ENCODE assay signal across 13 mouse cellular contexts in genomic region chr13:90841213-90841553, GRCm38 (mm10).
A peak's percentile ranks its signal among the peaks of the same experiment; 100 is the strongest.
DNase-seq lines count a peak whose midpoint lies in the region; ATAC-seq and TF ChIP-seq lines count a peak whose summit lies in the region.
"Had no signal": no experiment of that assay in that cellular context is flagged by ENCODE, and none has a peak within 500 bp of the region (broad histone marks: within the 10 kb centered on the region; RNA-seq: fewer than 3 reads in every experiment).

No protein-coding gene starts in this region.

- TF ChIP-seq CTCF in Patski (IDR thresholded peaks at IDR 0.05): peak; percentile 4

- DNase-seq in kidney, adult 11 months: no peak
- no peak for DNase-seq in Patski (ENCODE audit: low read depth, low spot score)
- no peak for DNase-seq in gastrocnemius, postnatal 10 days
- no peak for DNase-seq in adrenal gland, postnatal 10 days
- DNase-seq: adrenal gland, postnatal 25 days; gastrocnemius, adult 2 months; thymus, postnatal 36 days had no signal

- H3K27me3 ChIP-seq in kidney, embryonic 14.5 days (ENCODE audit: control insufficient read depth, insufficient read depth, low read length): no peaks in the 10 kb centered on the region
- no peaks in the 10 kb centered on the region for H3K27me3 ChIP-seq in Patski
- H3K27me3 ChIP-seq in hindbrain, embryonic 16.5 days (replicated peaks; ENCODE audit: control insufficient read depth, insufficient read depth, low read length): no peaks in the 10 kb centered on the region
- H3K27me3 ChIP-seq: limb, embryonic 13.5 days; liver, embryonic 15.5 days had no signal

- H3K9me3 ChIP-seq in kidney, embryonic 14.5 days (ENCODE audit: control insufficient read depth, low read length): no peaks in the 10 kb centered on the region
- H3K9me3 ChIP-seq in hindbrain, embryonic 16.5 days (ENCODE audit: control insufficient read depth, low read length): no peaks in the 10 kb centered on the region
- H3K9me3 ChIP-seq: limb, embryonic 13.5 days; liver, embryonic 15.5 days had no signal

- in situ Hi-C loops in Patski (cut with MboI; ENCODE audit: low pct_unique_long_range_greater_than_20kb): loop anchor here (5.0 kb wide), 1 partner anchor 1169 kb away; no protein-coding TSS in a partner anchor

- no peaks in the 10 kb centered on the region; the same call in 1 of the 2 replicates for H3K4me1 ChIP-seq in kidney, embryonic 14.5 days (ENCODE audit: control insufficient read depth, insufficient read depth, low read length)
- H3K4me1 ChIP-seq in hindbrain, embryonic 16.5 days (ENCODE audit: control insufficient read depth, insufficient read depth, low read depth, low read length): no peaks in the 10 kb centered on the region

- peak; percentile 41; the same call in 1 of the 2 replicates for ATAC-seq in kidney, embryonic 14.5 days (ENCODE audit: low FRiP score, low TSS enrichment)
- ATAC-seq in Patski: peak; percentile 12
- 0 out of 2 replicates have a peak, but pooled peaks have one; percentile 2 for ATAC-seq in common myeloid progenitor, adult 5-6 weeks (replicated peaks; ENCODE audit: low read depth, poor library complexity, severe bottlenecking)
- ATAC-seq in hindbrain, embryonic 16.5 days: peak; percentile 50

- no peaks in the 10 kb centered on the region for H3K36me3 ChIP-seq in kidney, embryonic 14.5 days (ENCODE audit: control insufficient read depth, insufficient read depth, low read length)
- no peaks in the 10 kb centered on the region for H3K36me3 ChIP-seq in hindbrain, embryonic 16.5 days (ENCODE audit: control insufficient read depth, insufficient read depth, low read length)
- H3K36me3 ChIP-seq: limb, embryonic 13.5 days; liver, embryonic 15.5 days had no signal

- POLR2A ChIA-PET in Patski (lab: Charles Lee): no interaction called here

- H3K4me3 ChIP-seq in kidney, embryonic 14.5 days (ENCODE audit: low read length): no peak overlapping the region
- H3K4me3 ChIP-seq in hindbrain, embryonic 16.5 days (ENCODE audit: low read length): no peak overlapping the region
- H3K4me3 ChIP-seq: layer of hippocampus, adult 2 months; limb, embryonic 13.5 days; liver, embryonic 15.5 days had no signal

- no peak overlapping the region for H3K9ac ChIP-seq in kidney, embryonic 14.5 days (ENCODE audit: low read depth, low read length)
- no peak overlapping the region for H3K9ac ChIP-seq in hindbrain, embryonic 16.5 days (ENCODE audit: low read depth, low read length)
- H3K9ac ChIP-seq: limb, embryonic 13.5 days; liver, embryonic 15.5 days had no signal

- H3K4me2 ChIP-seq in kidney, embryonic 14.5 days (replicated peaks; ENCODE audit: low read depth, low read length): no peak overlapping the region
- no peak overlapping the region for H3K4me2 ChIP-seq in hindbrain, embryonic 16.5 days (ENCODE audit: low read length)
- H3K4me2 ChIP-seq: liver, embryonic 15.5 days had no signal

- H3K27ac ChIP-seq in kidney, embryonic 14.5 days (ENCODE audit: low read depth, low read length): no peak overlapping the region
- no peak overlapping the region for H3K27ac ChIP-seq in hindbrain, embryonic 16.5 days (ENCODE audit: low read depth, low read length)
- H3K27ac ChIP-seq: gastrocnemius, adult 2 months; layer of hippocampus, adult 2 months; limb, embryonic 13.5 days; liver, embryonic 15.5 days had no signal

- CTCF ChIA-PET in Patski (lab: Charles Lee): interaction anchor here (1.0 to 2.0 kb wide), 5 partner anchors 12 to 1173 kb away, joined by 3 to 14 read pairs (median 4); no protein-coding TSS in a partner anchor

- 49% methylated on average over 5 of the region's 5 CpGs for WGBS in kidney, embryonic 14.5 days
- WGBS in hindbrain, embryonic 16.5 days: 47% methylated on average over 5 of the region's 5 CpGs
